Mouse (Mus musculus) retina, adult 2 months (tissue): ENCODE measurements around the gene Ebf1.

Source experiments
- DNase-seq: peaks from one replicate; pipeline ENCODE4 v3.0.0-alpha.2; 2012; ENCODE audit warnings: low read depth, low spot score

The Ebf1 gene

GRCm38 (mm10) chr11:44702716-44703486, 85.8 kb downstream of the Ebf1 start:
- no peak for DNase-seq

- no peak for DNase-seq
Observed at GRCm38 (mm10) chr11:44703951-44704350, 86.8 kb downstream of the Ebf1 start.

DNA sequence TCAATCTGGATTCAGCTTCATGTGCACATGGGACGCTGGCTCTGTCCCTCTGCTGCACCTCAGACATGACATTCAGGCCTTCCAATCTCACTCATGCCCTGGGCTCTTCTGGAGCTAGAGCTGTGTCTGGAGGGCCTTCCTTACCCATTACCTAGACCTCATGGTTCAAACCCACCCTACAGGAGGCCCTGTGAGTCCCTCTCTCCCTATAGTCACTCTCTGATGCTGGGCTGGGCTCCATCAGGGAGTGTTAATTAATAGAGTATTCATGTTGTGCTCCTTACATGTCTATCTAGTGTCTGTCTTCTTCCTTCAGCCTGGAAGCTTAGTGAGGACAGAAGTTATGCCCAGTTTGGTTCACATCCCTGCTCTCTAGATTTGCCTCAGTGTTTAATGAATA, 88.7 kb downstream of the Ebf1 start:
- DNase-seq: no peak

- no peak for DNase-seq
Observed at GRCm38 (mm10) chr11:44706386-44706785, 89.3 kb downstream of the Ebf1 start.

- no peak for DNase-seq
Observed at GRCm38 (mm10) chr11:44707381-44708289, 90.5 kb downstream of the Ebf1 start.

- DNase-seq: no peak
Observed at GRCm38 (mm10) chr11:44708290-44708685, 91.2 kb downstream of the Ebf1 start.

DNA sequence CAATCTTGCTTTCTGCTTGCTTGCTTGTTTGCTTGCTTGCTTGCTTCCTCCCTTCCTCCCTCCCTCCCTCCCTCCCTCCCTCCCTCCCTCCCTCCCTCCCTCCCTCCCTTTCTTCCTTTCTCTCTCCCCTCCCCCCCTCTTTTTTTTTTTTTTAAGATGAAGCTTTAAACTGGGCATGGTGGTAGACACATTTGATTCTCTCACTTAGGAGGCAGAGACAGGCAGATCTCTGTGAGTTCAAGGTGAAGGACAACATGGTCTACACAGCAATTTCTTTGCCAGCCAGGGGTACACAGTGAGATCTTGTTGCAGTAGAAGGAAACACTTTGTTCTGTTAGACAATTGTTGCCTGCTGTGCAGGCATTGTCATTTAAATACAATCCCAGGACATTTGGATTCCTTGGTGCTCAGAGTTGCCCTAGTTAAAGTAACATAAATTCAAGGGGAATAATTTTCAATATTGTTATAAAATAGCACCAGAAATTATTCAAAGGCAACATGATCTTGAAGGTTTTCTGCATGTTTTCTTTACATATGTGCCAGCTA, 92.0 kb downstream of the Ebf1 start:
- DNase-seq: no peak

DNA sequence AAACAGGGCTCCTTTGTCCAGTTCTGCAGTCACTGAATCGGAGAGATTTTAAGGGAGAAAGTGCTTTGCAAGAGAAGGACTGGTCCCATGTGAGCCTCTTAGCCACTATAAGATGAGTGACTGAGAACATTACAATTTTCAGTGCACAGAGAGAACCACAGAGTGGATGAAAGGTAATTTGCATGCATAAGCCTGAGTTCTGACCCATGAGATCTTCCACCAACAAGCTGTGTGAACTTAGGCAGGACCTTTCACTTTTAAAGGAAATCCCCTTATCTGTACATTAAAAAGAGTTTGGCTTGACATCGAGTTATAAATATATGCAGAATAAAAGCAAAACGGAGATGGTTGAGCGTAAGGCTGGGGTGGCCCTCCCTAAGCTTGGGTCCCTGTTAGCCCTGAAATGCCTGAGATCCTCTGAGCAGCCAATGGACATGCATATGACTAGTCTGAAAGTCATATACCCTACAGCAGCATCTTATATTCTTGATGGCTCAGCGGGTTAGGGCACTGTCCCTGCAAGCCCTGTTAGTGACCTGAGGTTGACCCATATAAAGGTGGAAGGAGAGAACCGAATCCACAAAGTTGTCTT, 92.8 kb downstream of the Ebf1 start:
- no peak for DNase-seq

DNA sequence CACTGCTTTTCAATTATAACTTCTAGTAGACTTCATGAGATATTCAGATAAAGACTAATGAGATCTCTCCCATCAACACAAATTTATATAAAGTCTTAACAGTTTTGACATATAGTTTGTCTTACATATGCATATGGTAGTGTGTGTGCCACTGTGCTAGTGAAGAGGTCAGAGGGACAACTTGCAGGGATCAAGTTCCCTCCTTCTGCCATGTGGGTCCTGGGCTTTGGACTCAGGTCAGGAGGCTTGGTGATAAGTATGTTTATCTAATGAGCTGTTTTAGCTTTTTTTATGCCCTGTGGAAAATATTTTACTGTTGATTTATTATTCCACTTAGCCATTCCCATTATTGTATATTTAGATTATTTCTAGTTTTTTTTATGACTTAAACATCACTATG, 93.7 kb downstream of the Ebf1 start:
- no peak for DNase-seq

- no peak for DNase-seq
Observed at GRCm38 (mm10) chr11:44714188-44714587, 97.1 kb downstream of the Ebf1 start.

GRCm38 (mm10) chr11:44715776-44716175, 98.7 kb downstream of the Ebf1 start:
- DNase-seq: no peak

- no peak for DNase-seq
Observed at GRCm38 (mm10) chr11:44716928-44717327, 99.8 kb downstream of the Ebf1 start.

DNA sequence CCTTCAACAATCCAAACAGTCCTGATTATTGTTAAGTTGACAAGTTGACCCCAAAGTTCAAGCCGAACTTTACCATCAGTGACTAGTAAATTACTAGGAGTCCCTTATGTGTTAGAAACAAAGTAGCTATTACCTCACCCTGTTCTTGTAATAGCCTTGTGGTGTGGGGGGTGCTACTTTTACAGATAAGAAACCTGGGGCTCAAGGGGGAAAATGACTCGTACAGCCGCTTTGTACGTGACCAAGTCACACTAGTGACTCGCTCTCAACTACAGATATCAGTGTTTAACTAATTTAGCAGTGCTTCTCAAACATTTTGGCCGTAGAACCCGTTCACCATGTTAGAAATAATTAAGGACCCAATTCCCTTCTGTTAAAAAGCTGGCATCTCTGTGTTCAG, 100.5 kb downstream of the Ebf1 start:
- no peak for DNase-seq

- no peak for DNase-seq
Observed at GRCm38 (mm10) chr11:44721976-44722375, 104.9 kb downstream of the Ebf1 start.

DNA sequence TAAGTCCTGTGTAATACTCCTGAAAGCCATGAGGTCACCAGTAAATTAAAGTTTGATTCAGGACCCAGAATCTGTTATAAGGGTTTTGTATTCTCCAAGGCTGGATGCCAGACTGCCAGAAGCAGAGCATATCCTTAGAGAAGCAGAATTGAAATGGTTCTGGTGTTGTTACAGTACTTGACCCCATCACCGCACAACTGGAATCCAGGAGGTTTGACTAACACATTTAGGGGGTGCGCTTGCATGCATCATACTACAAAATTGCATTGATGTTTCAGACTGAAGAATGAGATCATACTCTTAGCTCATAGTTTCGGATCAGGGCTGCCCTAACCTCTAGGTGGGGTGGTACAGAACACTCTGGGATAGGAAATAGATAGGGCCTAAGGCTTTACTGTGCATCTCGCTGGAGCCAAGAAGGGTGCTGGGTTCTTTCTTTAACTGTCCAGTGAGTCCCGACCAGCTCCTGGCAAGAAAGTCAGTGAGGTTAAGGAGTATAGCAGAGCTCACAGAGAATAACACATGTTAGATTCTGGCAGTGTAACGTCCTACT, 106.9 kb downstream of the Ebf1 start:
- DNase-seq: no peak

- no peak for DNase-seq
Observed at GRCm38 (mm10) chr11:44725732-44726131, 108.6 kb downstream of the Ebf1 start.

- no peak for DNase-seq
Observed at GRCm38 (mm10) chr11:44727376-44727775, 110.3 kb downstream of the Ebf1 start.

DNA sequence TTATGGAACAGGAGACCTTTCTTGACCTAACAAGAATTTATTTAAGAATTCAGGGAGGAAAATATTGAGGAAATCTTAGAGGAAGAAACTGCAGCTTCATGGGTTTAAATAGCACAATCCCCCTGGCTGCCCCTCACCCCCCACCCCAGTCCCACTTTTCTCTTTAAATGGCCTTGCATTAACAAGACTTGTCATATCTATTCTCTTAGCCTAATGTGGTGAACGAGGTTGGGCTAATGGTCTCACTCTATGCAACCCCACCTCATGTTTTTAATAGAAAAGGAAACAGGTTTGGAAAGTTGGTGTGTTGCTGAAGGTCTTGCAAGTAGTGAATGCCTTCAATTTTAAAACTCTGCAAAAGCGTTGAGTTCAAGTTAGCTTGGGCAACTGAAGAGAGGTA, 110.7 kb downstream of the Ebf1 start:
- DNase-seq: no peak

DNA sequence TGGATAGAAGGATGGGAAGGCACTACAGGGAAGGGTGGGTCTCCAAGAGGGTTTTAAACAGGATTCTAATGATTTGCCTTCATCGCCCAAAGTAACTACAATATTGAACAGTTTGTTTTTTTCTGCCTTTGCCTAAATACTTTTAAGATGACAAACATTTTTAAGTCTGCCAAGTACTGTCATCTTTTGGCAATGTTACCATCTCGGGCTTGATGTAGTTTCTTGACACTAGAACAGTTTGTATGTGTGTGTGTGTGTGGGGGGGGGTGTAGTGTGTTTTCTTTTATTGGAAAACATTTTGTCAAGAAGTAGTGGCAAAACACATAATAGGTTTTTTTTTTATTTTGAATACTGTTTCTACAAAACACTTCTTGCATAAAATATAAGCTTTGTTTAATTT, 111.2 kb downstream of the Ebf1 start:
- DNase-seq: no peak

DNA sequence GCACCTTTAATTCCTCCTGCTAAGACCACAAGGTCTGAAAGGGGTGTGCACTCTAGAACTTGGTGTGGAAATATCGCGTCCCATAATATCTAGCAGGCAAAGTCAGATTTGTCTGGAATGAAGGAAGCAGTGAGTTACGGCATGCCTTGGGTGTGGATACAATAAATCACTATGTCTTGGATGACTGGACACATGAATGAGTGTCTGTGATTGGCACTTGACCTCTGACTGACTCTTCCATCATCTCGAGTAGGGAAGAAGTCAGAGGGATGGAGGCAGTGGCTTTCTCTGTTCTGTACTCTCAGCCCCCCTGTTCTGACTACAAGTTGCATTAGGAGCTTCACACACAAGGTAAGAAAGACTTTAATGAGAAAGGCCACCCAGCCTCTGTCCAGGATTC, 112.8 kb downstream of the Ebf1 start:
- DNase-seq: no peak

GRCm38 (mm10) chr11:44731763-44732162, 114.6 kb downstream of the Ebf1 start:
- no peak for DNase-seq

DNA sequence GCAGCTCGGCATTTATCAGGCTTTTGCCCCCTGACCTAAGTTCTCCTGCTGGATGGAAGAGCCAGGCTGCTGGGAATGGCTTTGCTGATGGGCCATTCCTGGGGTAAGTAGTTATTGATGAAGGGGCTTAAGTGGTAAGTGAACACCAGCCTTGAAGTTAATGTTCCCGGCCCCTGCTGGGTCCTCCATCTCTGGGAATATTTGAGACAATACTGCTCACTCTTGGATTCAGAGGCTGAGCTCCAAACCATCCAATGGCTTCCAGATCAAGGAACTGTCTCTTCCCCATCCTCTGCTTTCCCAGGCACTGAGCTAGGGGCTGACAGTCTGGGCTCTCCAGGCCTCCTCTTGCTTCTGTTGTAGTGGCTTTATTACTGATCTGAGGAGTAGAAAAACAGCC, 116.2 kb downstream of the Ebf1 start:
- no peak for DNase-seq
